Mouse (Mus musculus): ENCODE data around the gene Pex6. TPM values are rescaled to one million over a fixed set of nuclear protein-coding genes. Genes with fewer than 3 reads are reported as not detected.

The Pex6 gene
- polyA plus RNA-seq, 1 experiment = 105 TPM

DNA sequence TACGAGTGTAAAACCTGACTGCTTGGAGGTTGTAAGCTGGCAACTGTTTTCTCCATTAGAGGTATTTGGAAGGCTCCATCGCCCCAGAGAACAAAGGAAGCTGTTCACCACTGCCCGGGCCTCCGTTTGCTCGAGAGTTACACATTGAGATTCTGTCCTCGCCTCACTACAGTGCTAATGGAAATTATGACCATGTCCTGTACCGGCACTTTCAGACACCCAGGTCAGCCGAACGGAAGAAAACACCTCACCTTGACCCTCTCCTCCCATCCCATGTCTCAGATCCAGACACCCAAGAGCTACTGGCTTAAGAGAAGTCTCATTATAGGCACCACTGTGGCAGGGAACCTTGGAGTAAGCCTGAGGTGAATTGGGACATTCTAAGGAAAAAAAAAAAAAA is 2.6 kb downstream of the Pex6 start:
- Histone ChIP-seq H3K4me1 (replicated peaks; ENCODE audit: control insufficient read depth, insufficient read depth, low read length) (peaks cover 15% of the 10 kb centered on the region), H3K4me3 (ENCODE audit: control insufficient read depth, insufficient read depth, low read length) (no peak overlapping the region), H3K36me3 (ENCODE audit: control insufficient read depth, insufficient read depth, low read length) (peaks cover 4% of the 10 kb centered on the region; the same call in 1 of the 2 replicates), H3K27me3 (ENCODE audit: control insufficient read depth, insufficient read depth, low read length) (no peaks in the 10 kb centered on the region), H3K27ac (ENCODE audit: control insufficient read depth, insufficient read depth, low read length) (no peak overlapping the region)
- 91% methylated on average over 9 of the region's 9 CpGs for WGBS
- TF ChIP-seq POLR2A (IDR thresholded peaks at IDR 0.05; ENCODE audit: control insufficient read depth, extremely low read depth, insufficient read depth, low read length, poor library complexity) (no peak), CTCF (IDR thresholded peaks at IDR 0.05; ENCODE audit: borderline replicate concordance, control insufficient read depth, extremely low read depth, insufficient read depth, low read length, poor library complexity) (no peak)
- no peak for DNase-seq

DNA sequence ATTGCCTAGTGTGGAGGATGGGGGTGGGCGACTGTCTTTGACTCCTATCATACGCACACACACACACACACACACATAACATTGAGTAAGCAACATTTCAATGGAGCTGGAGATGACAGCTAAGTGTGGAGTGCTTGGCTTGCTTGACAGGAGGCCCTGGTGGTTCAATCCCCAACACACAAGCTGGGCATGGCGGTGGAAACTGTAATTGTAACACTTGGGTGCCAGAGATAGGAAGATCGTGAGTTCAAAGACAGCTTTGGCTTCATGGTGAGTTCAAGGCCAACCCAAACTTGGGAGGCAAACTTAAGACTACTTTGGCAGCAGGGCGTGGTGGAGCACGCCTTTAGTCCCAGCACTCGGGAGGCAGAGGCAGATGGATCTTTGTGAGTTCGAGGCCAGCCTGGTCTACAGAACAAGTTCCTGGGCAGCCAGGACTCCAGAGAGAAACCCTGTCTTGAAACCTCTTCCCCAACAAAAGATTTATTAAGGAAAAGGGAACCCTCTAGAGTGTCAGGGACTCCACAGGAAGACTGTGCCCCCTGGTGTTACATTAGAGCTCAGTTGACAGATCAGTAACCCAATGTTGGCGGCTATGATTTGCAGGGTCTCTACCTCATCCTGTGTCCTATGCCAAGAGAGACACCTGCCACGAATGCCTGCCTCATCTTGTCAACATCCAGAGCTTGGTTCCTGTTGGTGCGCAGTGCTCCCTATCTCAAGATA is 3.7 kb downstream of the Pex6 start:
- Histone ChIP-seq H3K27me3 (ENCODE audit: control insufficient read depth, insufficient read depth, low read length) (no peaks in the 10 kb centered on the region), H3K27ac (ENCODE audit: control insufficient read depth, insufficient read depth, low read length) (no peak overlapping the region), H3K4me1 (replicated peaks; ENCODE audit: control insufficient read depth, insufficient read depth, low read length) (peaks cover 15% of the 10 kb centered on the region), H3K36me3 (ENCODE audit: control insufficient read depth, insufficient read depth, low read length) (peaks cover 4% of the 10 kb centered on the region; the same call in 1 of the 2 replicates), H3K4me3 (ENCODE audit: control insufficient read depth, insufficient read depth, low read length) (no peak overlapping the region)
- DNase-seq = peak; percentile 27
- TF ChIP-seq POLR2A (IDR thresholded peaks at IDR 0.05; ENCODE audit: control insufficient read depth, extremely low read depth, insufficient read depth, low read length, poor library complexity) (no peak), CTCF (IDR thresholded peaks at IDR 0.05; ENCODE audit: borderline replicate concordance, control insufficient read depth, extremely low read depth, insufficient read depth, low read length, poor library complexity) (no peak)
- 94% methylated on average over 11 of the region's 11 CpGs for WGBS

DNA sequence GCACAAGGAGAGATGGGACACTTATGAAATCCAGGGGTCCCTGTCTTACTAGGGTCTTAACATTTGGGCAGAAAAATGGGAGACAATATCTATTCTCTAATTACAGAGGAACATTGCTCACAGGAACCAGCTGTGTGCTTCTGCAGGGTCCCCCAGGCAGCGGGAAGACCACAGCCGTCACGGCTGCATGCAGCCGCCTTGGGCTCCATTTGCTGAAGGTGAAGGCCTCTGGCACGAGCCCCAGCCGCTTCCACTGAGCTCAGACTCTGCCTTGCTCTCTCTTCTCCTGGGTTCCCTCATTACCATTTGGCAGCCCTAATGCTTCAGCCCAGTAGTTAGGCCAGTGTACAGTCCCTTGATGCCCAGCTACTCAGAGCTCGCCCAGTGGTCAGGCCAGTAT is 9.8 kb downstream of the Pex6 start:
- no peak overlapping the region for H3K4me3 ChIP-seq (ENCODE audit: control insufficient read depth, insufficient read depth, low read length)
- TF ChIP-seq CTCF (IDR thresholded peaks at IDR 0.05; ENCODE audit: borderline replicate concordance, control insufficient read depth, extremely low read depth, insufficient read depth, low read length, poor library complexity) (no peak), POLR2A (IDR thresholded peaks at IDR 0.05; ENCODE audit: control insufficient read depth, extremely low read depth, insufficient read depth, low read length, poor library complexity) (no peak)
- peaks cover 9% of the 10 kb centered on the region; the same call in 1 of the 2 replicates for H3K4me1 ChIP-seq (replicated peaks; ENCODE audit: control insufficient read depth, insufficient read depth, low read length)
- H3K36me3 ChIP-seq (ENCODE audit: control insufficient read depth, insufficient read depth, low read length) = peaks cover 5% of the 10 kb centered on the region; the same call in 1 of the 2 replicates
- H3K27me3 ChIP-seq (ENCODE audit: control insufficient read depth, insufficient read depth, low read length) = no peaks in the 10 kb centered on the region
- WGBS = 87% methylated on average over 7 of the region's 7 CpGs
- no peak overlapping the region for H3K27ac ChIP-seq (ENCODE audit: control insufficient read depth, insufficient read depth, low read length)
- DNase-seq = no peak

DNA sequence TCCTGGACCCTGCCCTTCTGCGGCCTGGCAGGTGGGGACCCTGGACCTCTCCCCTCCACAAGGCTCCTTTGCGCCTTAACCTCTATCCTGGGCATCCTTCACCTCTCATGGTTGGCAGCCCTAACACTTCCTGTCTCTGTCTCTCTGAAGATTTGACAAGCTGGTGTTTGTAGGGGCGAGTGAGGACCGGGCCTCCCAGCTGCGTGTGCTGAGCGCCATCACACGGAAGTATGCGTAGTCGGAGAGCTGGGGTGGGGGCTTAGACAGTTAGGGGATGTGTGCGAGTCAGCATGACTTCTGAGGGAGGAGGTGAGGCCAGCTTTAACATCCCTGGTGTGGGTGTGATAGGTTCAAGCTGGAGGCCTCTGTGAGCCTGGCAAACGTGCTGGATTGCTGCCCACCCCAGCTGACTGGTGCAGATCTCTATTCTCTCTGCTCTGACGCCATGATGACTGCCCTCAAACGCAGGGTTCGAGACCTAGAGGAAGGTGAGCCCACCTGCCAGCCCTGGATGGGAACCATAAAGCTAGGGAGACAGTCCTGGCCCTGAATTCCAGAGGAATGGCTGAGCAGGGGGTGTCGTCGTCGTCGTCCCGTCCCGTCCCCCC is 13.3 kb downstream of the Pex6 start:
- H3K4me3 ChIP-seq (ENCODE audit: control insufficient read depth, insufficient read depth, low read length) = no peak overlapping the region

DNA sequence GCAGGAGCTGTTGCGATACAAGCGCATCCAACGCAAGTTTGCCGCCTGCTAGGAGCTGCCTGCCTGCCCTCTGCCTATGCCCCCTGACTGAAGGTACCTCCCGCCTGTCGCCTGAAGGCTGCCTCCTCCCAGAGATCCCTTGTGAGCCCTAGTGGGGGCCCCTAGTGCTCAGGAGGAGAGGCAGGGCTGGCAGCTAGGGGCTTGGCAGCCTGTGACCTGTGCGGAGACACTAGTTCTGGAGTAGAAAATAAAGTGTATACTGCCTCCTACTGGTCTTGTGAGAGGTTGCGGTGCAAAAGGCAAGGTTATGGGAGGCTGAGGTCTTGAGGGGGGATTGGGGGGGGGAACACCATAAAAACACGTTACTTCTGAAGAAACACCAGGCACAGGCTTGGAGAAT is 14.0 kb downstream of the Pex6 start:
- peak; percentile 41 for DNase-seq
- H3K27me3 ChIP-seq (ENCODE audit: control insufficient read depth, insufficient read depth, low read length) = no peaks in the 10 kb centered on the region
- no peak overlapping the region for H3K27ac ChIP-seq (ENCODE audit: control insufficient read depth, insufficient read depth, low read length)
- no peak overlapping the region for H3K4me3 ChIP-seq (ENCODE audit: control insufficient read depth, insufficient read depth, low read length)
- peaks cover 5% of the 10 kb centered on the region; the same call in 1 of the 2 replicates for H3K36me3 ChIP-seq (ENCODE audit: control insufficient read depth, insufficient read depth, low read length)
- 85% methylated on average over 9 of the region's 9 CpGs for WGBS
- TF ChIP-seq CTCF (IDR thresholded peaks at IDR 0.05; ENCODE audit: borderline replicate concordance, control insufficient read depth, extremely low read depth, insufficient read depth, low read length, poor library complexity) (no peak; the same call in 1 of the 2 replicates), POLR2A (IDR thresholded peaks at IDR 0.05; ENCODE audit: control insufficient read depth, extremely low read depth, insufficient read depth, low read length, poor library complexity) (no peak)
- peaks cover 9% of the 10 kb centered on the region; the same call in 1 of the 2 replicates for H3K4me1 ChIP-seq (replicated peaks; ENCODE audit: control insufficient read depth, insufficient read depth, low read length)

More for the DNA sequence above, 13.3 kb downstream of the Pex6 start:
- TF ChIP-seq POLR2A (IDR thresholded peaks at IDR 0.05; ENCODE audit: control insufficient read depth, extremely low read depth, insufficient read depth, low read length, poor library complexity) (no peak), CTCF (IDR thresholded peaks at IDR 0.05; ENCODE audit: borderline replicate concordance, control insufficient read depth, extremely low read depth, insufficient read depth, low read length, poor library complexity) (no peak)
- Histone ChIP-seq H3K36me3 (ENCODE audit: control insufficient read depth, insufficient read depth, low read length) (peaks cover 5% of the 10 kb centered on the region; the same call in 1 of the 2 replicates), H3K27ac (ENCODE audit: control insufficient read depth, insufficient read depth, low read length) (no peak overlapping the region), H3K27me3 (ENCODE audit: control insufficient read depth, insufficient read depth, low read length) (no peaks in the 10 kb centered on the region), H3K4me1 (replicated peaks; ENCODE audit: control insufficient read depth, insufficient read depth, low read length) (peaks cover 9% of the 10 kb centered on the region; the same call in 1 of the 2 replicates)
- DNase-seq = no peak
- WGBS = 89% methylated on average over 20 of the region's 20 CpGs

DNA sequence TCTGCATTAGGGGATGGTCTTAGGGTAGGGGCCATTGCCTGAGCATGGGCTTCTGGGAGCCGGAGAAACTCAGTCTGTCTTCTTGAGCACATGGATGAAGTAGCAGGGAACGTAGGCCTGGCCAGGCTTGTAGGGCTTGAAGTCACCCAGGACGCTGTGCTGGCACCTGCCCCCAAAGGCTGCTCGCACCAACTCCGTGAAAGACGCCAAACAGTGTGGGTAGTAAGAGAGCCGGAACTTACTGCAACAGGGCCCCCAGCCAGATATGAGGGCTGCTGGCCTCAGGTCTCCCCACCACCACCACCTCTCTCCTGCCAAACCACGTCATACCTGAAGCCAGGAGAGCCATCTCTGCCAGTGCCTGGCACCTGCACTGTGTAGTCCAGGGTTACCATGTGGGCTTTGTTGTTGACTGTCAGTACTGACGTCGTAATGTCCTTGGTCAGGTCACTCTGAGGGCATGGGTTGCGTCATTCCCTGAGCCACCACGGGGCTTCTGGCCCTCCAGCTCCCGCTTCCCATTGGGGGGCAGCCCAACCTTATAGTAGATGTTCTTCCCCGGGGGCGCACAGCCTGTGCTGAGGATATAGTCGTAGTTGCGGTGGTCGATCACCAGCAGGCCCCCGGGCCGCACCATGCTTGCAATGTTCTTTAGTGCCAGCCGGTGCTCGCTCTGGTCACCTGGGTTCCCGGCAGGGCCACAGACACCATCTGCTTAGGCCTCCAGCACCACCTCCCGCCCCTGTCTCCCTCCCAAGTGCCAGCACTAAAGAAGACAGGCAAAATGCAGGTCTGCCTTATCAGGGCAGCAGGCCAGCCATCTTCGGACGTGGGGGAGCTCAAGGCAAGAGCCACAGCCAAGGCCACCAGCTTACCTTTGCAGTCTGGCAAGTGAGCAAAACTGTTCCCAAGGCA is 14.7 kb downstream of the Pex6 start:
- H3K27ac ChIP-seq (ENCODE audit: control insufficient read depth, insufficient read depth, low read length) = no peak overlapping the region
- WGBS = 96% methylated on average over 26 of the region's 26 CpGs
- TF ChIP-seq CTCF (IDR thresholded peaks at IDR 0.05; ENCODE audit: borderline replicate concordance, control insufficient read depth, extremely low read depth, insufficient read depth, low read length, poor library complexity) (no peak), POLR2A (IDR thresholded peaks at IDR 0.05; ENCODE audit: control insufficient read depth, extremely low read depth, insufficient read depth, low read length, poor library complexity) (no peak)
- no peaks in the 10 kb centered on the region for H3K27me3 ChIP-seq (ENCODE audit: control insufficient read depth, insufficient read depth, low read length)
- H3K4me1 ChIP-seq (replicated peaks; ENCODE audit: control insufficient read depth, insufficient read depth, low read length) = peaks cover 9% of the 10 kb centered on the region; the same call in 1 of the 2 replicates
- DNase-seq = no peak
- H3K4me3 ChIP-seq (ENCODE audit: control insufficient read depth, insufficient read depth, low read length) = no peak overlapping the region
- H3K36me3 ChIP-seq (ENCODE audit: control insufficient read depth, insufficient read depth, low read length) = peaks cover 5% of the 10 kb centered on the region; the same call in 1 of the 2 replicates

Data from thymus, adult 2 months (tissue).